Mouse (Mus musculus): ENCODE measurements around the gene Upb1. TPM values are rescaled to one million over a fixed set of nuclear protein-coding genes. Genes with fewer than 3 reads are reported as not detected.

Upb1 gene
- total and polyA plus RNA-seq, 3 experiments = 1.3 to 2.0 (median 1.6) TPM

- no peak overlapping the region for H3K4me3 ChIP-seq (replicated peaks in 1 of 3; ENCODE audit: low read depth in 2 of 3, low read length in 2 of 3, poor library complexity in 1 of 3)
- no peak overlapping the region for H3K9ac ChIP-seq (ENCODE audit: insufficient read depth, low read depth)
- no peaks in the 10 kb centered on the region for H3K9me3 ChIP-seq (replicated peaks; ENCODE audit: low read length)
- H3K79me2 ChIP-seq (replicated peaks; ENCODE audit: control insufficient read depth, extremely low read depth, insufficient read depth, poor library complexity, severe bottlenecking) = no peaks in the 10 kb centered on the region
- peaks cover 10 to 30% of the 10 kb centered on the region in 2 experiments; a peak in 3 of 4 replicates for H3K4me1 ChIP-seq (ENCODE audit: control insufficient read depth in 1 of 2, insufficient read depth in 2 of 2)
- no peak for DNase-seq (ENCODE audit: extremely low read depth)
- dilution Hi-C loops (cut with MboI; ENCODE audit: extremely low pct_ligation_motif_present, extremely low pct_unique_long_range_greater_than_20kb, low sequenced_read_pairs) = no loop called here
- no peaks in the 10 kb centered on the region for H3K36me3 ChIP-seq (replicated peaks in 1 of 2; ENCODE audit: control insufficient read depth in 1 of 2, insufficient read depth in 1 of 2, low read length in 1 of 2)
- TF ChIP-seq JUND (conservative IDR thresholded peaks at IDR 0.05; ENCODE audit: low read depth, low read length) = 0 out of 2 replicates have a peak, but pooled peaks have one; percentile 48
- TF ChIP-seq MAFK (IDR thresholded peaks at IDR 0.05; ENCODE audit: insufficient replicate concordance, low read length) = 0 out of 2 replicates have a peak, but pooled peaks have one; percentile 18
- peak; percentile 83 for TF ChIP-seq SMC3 (IDR thresholded peaks at IDR 0.05; ENCODE audit: low read depth, low read length)
- TF ChIP-seq BHLHE40 (IDR thresholded peaks at IDR 0.05; ENCODE audit: low read depth, low read length) = 0 out of 2 replicates have a peak, but pooled peaks have one; percentile 9
- TF ChIP-seq MAX (IDR thresholded peaks at IDR 0.05; ENCODE audit: low read length) = peak; percentile 43; the same call in 1 of the 2 replicates
- no peak for TF ChIP-seq ZMIZ1 (IDR thresholded peaks at IDR 0.05; ENCODE audit: low read depth, low read length)
- no peak for TF ChIP-seq RCOR1 (conservative IDR thresholded peaks at IDR 0.05; ENCODE audit: low read depth, low read length)
- TF ChIP-seq JUN (IDR thresholded peaks at IDR 0.05; ENCODE audit: insufficient read depth, low read depth, low read length) = no peak
- TF ChIP-seq NRF1 (IDR thresholded peaks at IDR 0.05; ENCODE audit: low read depth, low read length) = 0 out of 2 replicates have a peak, but pooled peaks have one; percentile 16
- peak; percentile 35; the same call in 1 of the 2 replicates for TF ChIP-seq ZC3H11A (IDR thresholded peaks at IDR 0.05; ENCODE audit: low read depth, low read length)
- TF ChIP-seq ZNF384 (IDR thresholded peaks at IDR 0.05; ENCODE audit: low read depth, low read length) = no peak
- no peak for TF ChIP-seq MXI1 (IDR thresholded peaks at IDR 0.05; ENCODE audit: low read depth, low read length)
- no peak for TF ChIP-seq POLR2AphosphoS2 (IDR thresholded peaks at IDR 0.05; ENCODE audit: low read depth, low read length)
- TF ChIP-seq USF1 (IDR thresholded peaks at IDR 0.05; ENCODE audit: low read depth, low read length) = no peak
- TF ChIP-seq HCFC1 (IDR thresholded peaks at IDR 0.05; ENCODE audit: low read depth, low read length) = no peak; the same call in 1 of the 2 replicates
- 0 out of 2 replicates have a peak, but pooled peaks have one; percentile 26 for TF ChIP-seq IRF4 (IDR thresholded peaks at IDR 0.05; ENCODE audit: low read depth, low read length)
- 0 out of 2 replicates have a peak, but pooled peaks have one; percentile 31 for TF ChIP-seq MEF2A (IDR thresholded peaks at IDR 0.05; ENCODE audit: borderline replicate concordance, low read depth, low read length)
- peak; percentile 87 to 88 for TF ChIP-seq CTCF (conservative IDR thresholded peaks at IDR 0.05 in 1 of 2, IDR thresholded peaks at IDR 0.05 in 1 of 2; ENCODE audit: low read depth in 2 of 2, low read length in 2 of 2)
- TF ChIP-seq CHD2 (IDR thresholded peaks at IDR 0.05; ENCODE audit: low read length) = no peak
- TF ChIP-seq MYC (IDR thresholded peaks at IDR 0.05; ENCODE audit: low read depth, low read length) = 0 out of 2 replicates have a peak, but pooled peaks have one; percentile 41
- TF ChIP-seq RAD21 (IDR thresholded peaks at IDR 0.05; ENCODE audit: low read depth, low read length) = peak; percentile 89
- H3K4me2 ChIP-seq (ENCODE audit: insufficient read depth, low read depth, poor library complexity, severe bottlenecking) = no peak overlapping the region
- in situ Hi-C loops (cut with MboI; ENCODE audit: low pct_ligation_motif_present, low pct_unique_long_range_greater_than_20kb, low sequenced_read_pairs) = loop anchor here (5.0 kb wide), 2 partner anchors 177 to 257 kb away; no protein-coding TSS in a partner anchor
- H3K27ac ChIP-seq (ENCODE audit: insufficient read depth, low read depth) = no peak overlapping the region
- no peaks in the 10 kb centered on the region for H3K27me3 ChIP-seq (replicated peaks)
Measured at GRCm38 (mm10) chr10:75439211-75439811, 38.4 kb downstream of the Upb1 start.

All from CH12.LX (cell line).